Mouse (Mus musculus): ENCODE measurements at regions not wholly inside any gene's neighbourhood (a gene's known extent, or its start where the extent isn't known, plus 50 kb on each side); places are given as distances from the start of the nearest gene placed in this dataset.

DNA sequence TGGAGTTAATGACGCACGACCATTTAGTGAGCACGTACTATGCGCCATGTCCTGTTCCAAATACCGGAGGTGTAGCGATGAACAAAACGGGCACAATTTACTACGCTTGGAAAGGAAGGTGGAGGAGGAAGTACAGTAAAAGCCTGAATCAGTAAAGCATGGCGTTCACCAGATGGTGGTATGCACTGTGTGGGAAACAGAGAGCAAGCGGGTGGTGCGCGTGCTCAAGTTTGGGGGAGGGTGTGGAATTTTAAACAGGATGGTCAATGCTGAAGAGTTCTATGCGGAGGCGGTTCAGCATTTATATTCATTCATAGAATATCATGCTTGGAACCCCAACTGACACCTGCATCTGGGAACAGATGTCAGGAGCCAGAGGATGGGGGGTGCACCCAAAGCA lies 164.7 kb upstream of the Slco3a1 start:
- TF ChIP-seq GATA1 (IDR thresholded peaks at IDR 0.05; ENCODE audit: borderline replicate concordance, low read length) (no peak), FLI1 (IDR thresholded peaks at IDR 0.05; ENCODE audit: low read length) (no peak)

Measured in megakaryocyte, embryonic 14.5 days (primary cell).